Mouse (Mus musculus) embryonic fibroblast, embryonic 13.5 days (primary cell): Measurements from ENCODE around the gene Scamp2. TPM values are rescaled to one million over a fixed set of nuclear protein-coding genes. Genes with fewer than 3 reads are reported as not detected.

ENCODE experiments used
- H3K27ac ChIP-seq: 2 replicates; pipeline ENCODE4 v1.5.1; 2012; ENCODE audit warnings: low read length, control low read depth, inconsistent platforms; ENCODE audit not compliant: insufficient read depth
- H3K4me1 ChIP-seq: 2 replicates; pipeline ENCODE4 v1.6.1; 2011; ENCODE audit warnings: low read length; ENCODE audit not compliant: control insufficient read depth, insufficient read depth
- H3K4me3 ChIP-seq: 2 replicates; pipeline ENCODE4 v1.5.1; 2011; ENCODE audit warnings: mild to moderate bottlenecking, control low read depth, low read length; ENCODE audit not compliant: insufficient read depth
- CTCF ChIP-seq: IDR thresholded peaks from 2 replicates; pipeline ENCODE4 v1.5.1; 2011; ENCODE audit warnings: mild to moderate bottlenecking, control low read depth, low read length, moderate library complexity, borderline replicate concordance; ENCODE audit not compliant: insufficient read depth
- POLR2A ChIP-seq: IDR thresholded peaks from 2 replicates; pipeline ENCODE4 v1.6.1; 2011; ENCODE audit warnings: low read depth, mild to moderate bottlenecking, control low read depth, low read length, moderate library complexity
- polyA plus RNA-seq: library from polyadenylated mRNA; stranded (reverse); fragments of >200 nt; gene quantifications from 2 replicates; pipeline ENCODE4 v1.2.4, GENCODE M21; 2011; ENCODE audit warnings: low read depth; ENCODE audit not compliant: missing spikeins, insufficient read length

Scamp2 gene
- polyA plus RNA-seq, 1 experiment = 38.2 TPM

DNA sequence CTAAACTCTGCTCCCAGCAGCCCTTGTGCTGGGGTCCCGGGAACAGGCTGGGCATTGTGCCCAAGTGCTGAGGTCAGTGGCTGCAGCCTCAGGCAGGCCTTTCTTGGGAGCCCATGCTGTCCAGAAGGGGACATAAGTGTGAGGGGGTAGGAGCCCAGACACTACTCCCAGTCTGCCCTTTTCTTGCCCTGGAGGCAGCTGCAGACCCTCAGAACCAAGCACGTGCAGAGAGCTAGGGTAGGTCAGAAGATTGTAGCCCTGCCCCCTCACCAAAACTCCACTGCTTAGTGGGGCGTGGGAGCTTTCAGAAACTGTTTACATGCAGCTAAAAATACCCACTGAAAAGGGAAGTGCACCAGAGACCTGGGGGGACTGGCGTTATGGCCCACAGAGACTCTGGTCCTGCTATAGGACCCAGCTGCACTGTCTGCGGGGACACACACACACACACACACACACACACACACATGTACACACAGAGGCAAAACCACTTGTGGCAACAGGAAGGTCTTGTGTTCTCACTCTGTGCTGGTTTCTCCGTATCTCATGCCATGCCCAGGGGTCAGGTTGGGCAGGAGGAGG is 77.1 kb downstream of the Scamp2 start:
- Histone ChIP-seq H3K27ac (peak overlapping the region; percentile 68), H3K4me1 (peaks cover 51% of the 10 kb centered on the region), H3K4me3 (no peak overlapping the region)
- TF ChIP-seq CTCF (no peak), POLR2A (no peak)

Other genes with a start within 250 kb of the Scamp2 start
- gene Ppcdc, start 120.8 kb upstream of the Scamp2 start, polyA plus RNA-seq = 26.6 and 31.0 TPM in 2 replicates
- gene Scamp5, start 92.9 kb upstream of the Scamp2 start, polyA plus RNA-seq = 23.7 and 26.1 TPM in 2 replicates
- gene Rpp25, start 56.9 kb upstream of the Scamp2 start, polyA plus RNA-seq = 0.61 TPM in 1 of 2 replicates, not detected in the other
- 252 and 293 TPM in 2 replicates for gene Cox5a, start 39.7 kb upstream of the Scamp2 start, polyA plus RNA-seq
- 12.6 and 13.0 TPM in 2 replicates for gene Fam219b, start 23.4 kb upstream of the Scamp2 start, polyA plus RNA-seq
- gene Mpi, start 8.2 kb upstream of the Scamp2 start, polyA plus RNA-seq = 32.2 and 35.6 TPM in 2 replicates
- 17.6 and 19.4 TPM in 2 replicates for gene Ulk3, start 28.5 kb downstream of the Scamp2 start, polyA plus RNA-seq
- gene Cplx3, start 45.3 kb downstream of the Scamp2 start, polyA plus RNA-seq = not detected in 2 replicates
- not detected in 2 replicates for gene Lman1l, start 59.8 kb downstream of the Scamp2 start, polyA plus RNA-seq
- gene Csk, start 92.7 kb downstream of the Scamp2 start, polyA plus RNA-seq = 51.2 and 56.2 TPM in 2 replicates
- gene Cyp1a2, start 122.8 kb downstream of the Scamp2 start, polyA plus RNA-seq = not detected in 2 replicates
- gene Cyp1a1, start 127.0 kb downstream of the Scamp2 start, polyA plus RNA-seq = not detected in 2 replicates
- 16.6 and 19.8 TPM in 2 replicates for gene Edc3, start 147.6 kb downstream of the Scamp2 start, polyA plus RNA-seq
- 46.4 and 54.8 TPM in 2 replicates for gene Clk3, start 204.9 kb downstream of the Scamp2 start, polyA plus RNA-seq